Mouse (Mus musculus) layer of hippocampus, adult 2 months (tissue): ENCODE results near the gene Ddt. TPM values are rescaled to one million over a fixed set of nuclear protein-coding genes. Genes with fewer than 3 reads are reported as not detected.
"Not testable (repeated sequence)": the region's sequence is repeated elsewhere in the genome, so short reads cannot be mapped to it uniquely, and the experiment has no call there.

Source experiments
- DNase-seq, 2 experiments: peaks; one replicate each; pipeline ENCODE4 v3.0.0; 2022; ENCODE audit warnings: low spot score in 2 of 2
- H3K27ac ChIP-seq: fragments of 200-600 bp; 2 replicates; pipeline ENCODE4 v1.8.1; 2022
- H3K4me3 ChIP-seq: fragments of 200-600 bp; 2 replicates; pipeline ENCODE4 v1.8.1; 2022; ENCODE audit warnings: mild to moderate bottlenecking
- CTCF ChIP-seq: fragments of 200-600 bp; conservative IDR thresholded peaks from 2 replicates; pipeline ENCODE4 v1.8.1; 2022; ENCODE audit warnings: antibody characterized with exemption, mild to moderate bottlenecking, moderate library complexity
- total RNA-seq, 2 experiments: library from RNA; stranded (reverse); gene quantifications; 2 replicates each; pipeline ENCODE4 v1.2.3; 2021

Gene Ddt
- total RNA-seq, 2 experiments from 2014 or later: 42.3 to 46.4 TPM

DNA sequence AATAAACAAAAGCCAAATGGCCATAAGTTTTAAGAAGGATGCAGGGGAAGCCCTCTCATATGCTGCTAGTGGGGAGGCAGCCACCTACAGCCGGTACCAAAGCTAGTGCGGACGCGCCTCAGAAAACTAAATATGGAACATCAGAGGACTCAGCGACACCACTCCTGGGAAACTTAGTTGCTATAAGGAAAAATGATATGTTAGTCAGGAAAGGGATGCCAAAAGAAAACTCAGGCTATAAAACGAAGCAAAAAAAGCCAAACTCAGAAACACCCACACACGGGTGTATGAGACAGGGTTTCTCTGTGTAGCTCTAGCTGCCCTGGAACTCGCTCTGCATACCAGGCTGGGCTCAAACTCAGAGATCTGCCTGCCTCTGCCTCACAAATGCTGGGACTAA is 15.1 kb upstream of the Ddt start:
- TF ChIP-seq CTCF: no peak
- no peak overlapping the region for H3K27ac ChIP-seq
- no peak for DNase-seq
- H3K4me3 ChIP-seq: no peak overlapping the region

DNA sequence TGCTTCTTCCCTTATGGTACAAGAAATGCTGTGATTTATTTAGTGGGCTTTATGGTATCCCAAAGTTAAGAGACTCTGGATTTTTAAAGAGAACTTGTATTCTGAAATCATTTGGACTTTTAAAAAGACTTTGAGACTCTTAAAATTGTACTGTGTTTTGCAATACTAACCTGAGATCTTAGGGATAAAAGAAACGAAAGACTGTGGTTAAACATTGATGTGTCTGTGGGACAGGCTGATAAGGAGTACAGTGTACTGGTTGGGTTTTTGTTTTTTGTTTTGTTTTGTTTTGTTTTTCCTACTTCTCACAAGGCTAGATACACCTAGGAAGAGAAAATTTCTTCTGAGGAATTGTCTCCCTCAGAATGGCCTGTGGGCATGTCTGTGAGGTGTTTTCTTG is 12.2 kb upstream of the Ddt start:
- H3K4me3 ChIP-seq: no peak overlapping the region
- no peak overlapping the region for H3K27ac ChIP-seq
- no peak for DNase-seq
- TF ChIP-seq CTCF: no peak

- peak within 1 kb of the TSS; percentile 52 for H3K4me3 ChIP-seq
- no peak for DNase-seq
- TF ChIP-seq CTCF: no peak
Observed at GRCm38 (mm10) chr10:75780769-75781578, 7.8 kb upstream of the Ddt start, which contains the start of the genes Gm20441 and Gstt3. Gene Gm20441 (minus strand): TSS chr10:75780954. Gene Gstt3 (minus strand): TSS chr10:75781414.

GRCm38 (mm10) chr10:75779206-75780174 is 6.3 kb upstream of the Ddt start:
- DNase-seq: no peak
- no peak overlapping the region for H3K27ac ChIP-seq
- TF ChIP-seq CTCF: no peak
- no peak overlapping the region for H3K4me3 ChIP-seq

More at GRCm38 (mm10) chr10:75780769-75781578, 7.8 kb upstream of the Ddt start, which contains the start of the genes Gm20441 and Gstt3:
- no peak within 1 kb of the TSS for H3K27ac ChIP-seq

DNA sequence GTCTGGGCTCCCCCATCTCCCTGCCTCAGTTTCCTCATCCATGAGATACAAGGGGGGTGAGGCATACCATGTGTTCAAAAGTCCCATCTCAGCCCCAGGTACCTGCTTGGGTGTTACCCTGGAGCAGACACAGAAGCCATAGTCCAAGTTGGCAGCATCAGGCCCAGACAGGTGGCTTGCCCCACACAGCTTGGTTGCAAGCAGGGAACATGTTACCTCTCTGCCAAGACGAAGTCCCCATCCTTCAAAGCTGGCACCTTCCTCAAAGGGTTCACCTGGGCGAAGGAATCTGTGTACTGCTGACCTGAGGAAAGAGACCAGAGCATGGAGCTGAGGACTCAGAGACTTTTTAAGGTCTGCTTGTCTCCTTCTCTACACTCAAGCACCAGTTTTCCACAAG is 4.7 kb upstream of the Ddt start:
- DNase-seq: no peak

DNA sequence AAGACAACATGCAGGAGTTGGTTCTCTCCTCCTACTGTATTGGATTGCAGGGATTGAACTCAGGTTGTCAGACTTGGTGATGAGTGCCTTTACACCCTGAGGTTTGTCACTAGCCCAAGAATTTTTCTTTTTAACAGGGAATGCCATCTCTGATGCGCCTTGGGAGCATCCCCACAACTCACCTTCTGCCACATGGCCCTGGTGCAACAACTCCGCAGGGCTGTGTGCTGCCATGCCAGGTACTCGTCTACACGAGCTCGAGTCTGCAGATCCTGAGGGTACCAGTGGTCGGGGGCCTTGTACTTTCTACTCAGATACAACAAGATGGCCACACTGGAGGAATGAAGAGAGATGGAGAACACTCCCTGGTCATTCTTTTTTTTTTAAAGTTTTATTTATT is 3.3 kb upstream of the Ddt start:
- no peak overlapping the region for H3K4me3 ChIP-seq

More for the DNA sequence above, 4.7 kb upstream of the Ddt start:
- TF ChIP-seq CTCF: no peak
- Histone ChIP-seq H3K4me3 (no peak overlapping the region), H3K27ac (no peak overlapping the region)

DNA sequence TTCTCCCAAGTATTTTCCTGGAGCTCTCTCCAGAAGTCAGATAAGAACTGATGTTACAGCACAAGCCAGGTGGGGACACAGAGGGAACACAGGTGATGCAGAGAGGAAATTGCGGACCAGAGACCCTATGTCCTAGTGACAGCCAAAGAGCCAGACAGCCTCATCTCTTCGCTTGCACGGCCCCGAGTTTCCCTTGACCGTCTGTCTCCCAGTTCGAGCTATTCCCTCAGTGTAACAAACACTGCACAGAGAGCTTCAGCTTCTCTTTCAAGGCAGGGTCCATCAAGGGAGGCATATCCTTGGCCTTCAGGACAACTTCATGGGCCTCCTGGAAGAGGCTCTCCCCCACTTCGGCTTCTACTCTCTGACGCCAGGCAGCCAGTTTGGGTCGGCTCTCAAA is 1.4 kb upstream of the Ddt start:
- TF ChIP-seq CTCF: no peak
- H3K4me3 ChIP-seq: no peak overlapping the region
- DNase-seq: no peak
- H3K27ac ChIP-seq: no peak overlapping the region

More for the DNA sequence above, 3.3 kb upstream of the Ddt start:
- H3K27ac ChIP-seq: no peak overlapping the region
- no peak for TF ChIP-seq CTCF
- no peak for DNase-seq

DNA sequence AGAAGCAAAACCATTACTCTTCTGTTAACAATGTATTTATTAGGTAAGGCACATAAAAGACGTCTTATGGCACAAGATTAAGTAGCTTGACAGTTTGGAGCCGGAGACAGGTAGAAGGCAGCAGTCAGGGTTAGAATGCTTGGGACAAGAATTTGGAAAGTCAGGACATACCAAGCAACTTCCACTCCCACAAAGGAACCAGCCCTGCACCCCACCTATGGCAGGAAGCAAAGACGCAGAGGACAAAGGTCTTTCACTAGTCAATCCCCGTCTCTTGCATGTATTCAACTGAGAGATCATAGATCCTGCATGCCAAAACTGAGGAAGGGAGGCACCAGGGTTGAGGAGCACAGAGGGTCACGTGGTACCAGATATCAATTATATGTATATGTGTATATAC is 888 bp upstream of the Ddt start:
- no peak for TF ChIP-seq CTCF
- H3K27ac ChIP-seq: no peak overlapping the region
- no peak overlapping the region for H3K4me3 ChIP-seq
- no peak for DNase-seq

- not testable (repeated sequence) for H3K4me3 ChIP-seq, DNase-seq, H3K27ac ChIP-seq
Observed at GRCm38 (mm10) chr10:75767756-75768155, 5.5 kb downstream of the Ddt start.

DNA sequence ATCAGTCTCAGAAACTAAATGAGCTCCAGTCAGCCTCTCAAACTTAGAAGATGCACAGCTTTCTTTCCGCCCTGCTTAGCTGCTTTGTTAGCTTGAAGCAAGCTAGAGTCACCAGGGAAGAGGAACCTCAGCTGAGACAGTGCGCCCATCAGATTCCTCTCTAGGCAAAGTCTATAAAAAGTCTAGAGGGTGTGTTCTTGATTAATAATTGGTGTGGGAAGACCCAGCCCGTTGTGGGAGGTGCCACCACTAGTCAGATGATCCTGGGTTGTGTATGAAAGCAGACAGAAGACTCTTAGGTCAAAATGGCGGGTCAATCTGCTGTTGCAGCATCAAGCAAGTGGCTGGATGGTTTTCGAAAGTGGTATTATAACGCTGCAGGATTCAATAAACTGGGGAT is 6.4 kb downstream of the Ddt start:
- DNase-seq: no peak
- TF ChIP-seq CTCF: no peak
- no peak overlapping the region for H3K4me3 ChIP-seq
- no peak overlapping the region for H3K27ac ChIP-seq

GRCm38 (mm10) chr10:75764519-75765473 is 8.4 kb downstream of the Ddt start:
- peak; percentile 37 to 60 for DNase-seq
- peak; percentile 84 for TF ChIP-seq CTCF
- Histone ChIP-seq H3K4me3 (peak overlapping the region; percentile 80), H3K27ac (peak overlapping the region; percentile 77)
